Mouse (Mus musculus) right cerebral cortex, postnatal 36 days (tissue): Measurements from ENCODE around the gene Atl3.
A peak's percentile ranks its signal among the peaks of the same experiment; 100 is the strongest.

Experiments
- DNase-seq, 2 experiments: peaks; one replicate each; pipeline ENCODE4 v3.0.0; 2022; ENCODE audit warnings: low spot score in 2 of 2, mixed read lengths in 1 of 2

The Atl3 gene

DNA sequence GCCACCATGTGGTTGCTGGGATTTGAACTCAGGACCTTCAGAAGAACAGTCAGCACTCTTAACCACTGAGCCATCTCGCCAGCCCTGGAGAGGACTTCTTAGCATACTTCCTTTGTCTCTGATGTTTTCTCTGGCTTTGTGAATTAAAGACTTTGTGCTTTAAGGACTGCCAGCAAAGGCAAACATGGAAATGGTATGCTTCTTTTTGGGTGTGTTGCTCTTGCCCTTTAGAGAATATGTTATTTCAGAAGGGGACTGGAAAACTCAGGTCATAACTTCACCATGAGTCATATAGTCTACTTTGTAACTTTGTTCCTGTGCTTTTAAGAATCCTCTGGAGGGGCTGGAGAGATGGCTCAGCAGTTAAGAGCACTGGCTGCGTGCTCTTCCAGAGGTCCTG, 5.0 kb downstream of the Atl3 start:
- no peak for DNase-seq

DNA sequence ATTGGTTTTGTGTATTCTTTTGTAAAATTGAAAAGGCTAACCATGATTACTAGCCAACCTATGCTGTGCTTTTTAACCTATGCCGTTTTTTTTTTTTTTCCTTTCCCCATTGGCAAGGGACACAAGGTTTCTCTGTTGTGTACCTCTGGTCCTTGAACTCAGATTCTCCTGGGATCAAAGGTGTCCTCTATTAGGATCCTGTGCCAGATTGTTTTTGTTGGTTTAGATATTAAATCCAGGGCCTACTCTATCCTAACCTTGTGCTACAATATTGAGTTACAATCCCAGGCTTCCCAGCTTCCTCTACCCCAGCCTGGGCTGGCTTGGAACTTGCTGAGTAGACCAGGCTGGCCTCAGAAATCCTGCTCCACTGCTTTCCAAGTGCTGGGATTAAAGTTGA, 6.9 kb downstream of the Atl3 start:
- DNase-seq, result no peak

DNA sequence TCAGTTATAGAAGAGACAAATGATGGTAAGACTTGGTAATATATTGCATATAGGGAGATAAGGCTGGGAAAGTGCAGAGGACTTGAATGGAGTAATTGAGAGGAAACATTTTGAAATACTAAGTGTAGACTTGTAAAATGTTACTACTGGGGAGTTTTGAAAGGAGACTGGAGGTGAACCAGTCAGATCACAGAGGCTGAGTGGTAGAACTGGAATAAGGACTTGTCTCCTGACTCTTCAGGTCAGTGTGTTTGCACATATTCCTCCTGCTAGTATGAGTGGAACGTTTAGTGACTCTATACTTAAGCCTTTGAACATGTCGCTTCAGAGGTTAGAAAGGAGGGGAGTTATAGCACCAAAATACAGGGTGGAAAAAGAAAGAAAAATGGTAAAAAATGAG, 8.6 kb downstream of the Atl3 start:
- no peak for DNase-seq

- no peak for DNase-seq
Measured at GRCm38 (mm10) chr19:7506321-7506720, 12.5 kb downstream of the Atl3 start.

DNA sequence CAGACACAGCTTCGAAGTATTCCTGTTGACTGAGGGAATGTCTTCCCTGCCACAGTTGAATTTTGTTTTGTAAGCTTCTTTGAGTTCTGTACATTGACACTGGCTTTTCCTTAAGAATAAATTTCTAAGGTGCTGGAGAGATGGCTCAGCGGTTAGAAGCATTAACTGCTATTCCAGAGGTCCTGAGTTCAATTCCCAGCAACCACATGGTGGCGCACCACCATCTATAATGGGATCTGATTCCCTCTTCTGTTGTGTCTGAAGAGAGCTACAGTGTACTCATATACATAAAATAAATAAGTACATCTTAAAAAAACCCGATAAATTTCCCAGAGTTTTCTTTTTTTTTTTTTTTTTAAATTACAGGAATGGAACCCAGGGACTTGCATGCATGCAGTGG, 14.2 kb downstream of the Atl3 start:
- no peak for DNase-seq

DNA sequence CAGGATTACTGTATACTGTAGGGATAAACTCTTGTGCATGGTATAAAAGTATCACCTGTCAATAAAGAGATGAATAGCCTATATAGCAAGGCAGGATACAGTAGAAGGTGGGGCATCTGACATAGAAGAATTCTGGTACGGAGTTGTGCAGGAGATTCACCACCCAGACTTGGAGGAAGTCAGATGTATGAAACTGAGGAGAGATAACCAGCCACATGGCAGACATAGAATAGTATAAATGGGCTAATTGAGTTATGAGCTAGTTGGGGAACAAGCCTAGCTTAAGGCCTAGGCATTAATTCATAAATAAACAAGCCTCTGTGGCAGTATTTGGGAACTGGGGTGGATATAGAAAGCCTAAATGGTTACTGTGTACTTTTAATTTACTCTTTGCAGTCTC, 22.6 kb downstream of the Atl3 start:
- no peak for DNase-seq

- DNase-seq, result no peak
Measured at GRCm38 (mm10) chr19:7521619-7522018, 27.8 kb downstream of the Atl3 start.

DNA sequence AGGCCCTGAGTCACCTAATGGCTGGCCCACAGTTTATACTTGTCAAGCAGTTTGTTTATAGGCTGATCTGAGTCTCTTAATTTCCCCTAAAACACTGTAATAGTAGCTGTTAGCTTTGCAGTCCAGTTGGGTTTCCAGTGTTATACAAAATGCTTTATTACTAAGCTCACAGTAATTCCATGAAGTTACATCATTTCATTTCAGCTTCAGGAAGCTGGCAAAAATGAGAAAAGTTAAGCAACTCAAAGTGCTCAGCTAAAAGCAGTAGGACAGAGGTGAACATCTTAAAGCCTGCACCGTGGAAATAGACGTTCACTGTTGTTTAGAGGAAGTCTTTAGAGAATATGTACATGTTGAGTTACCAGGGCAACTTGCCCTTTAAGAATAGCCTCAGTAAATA, 29.0 kb downstream of the Atl3 start:
- DNase-seq, result no peak

- no peak for DNase-seq
Measured at GRCm38 (mm10) chr19:7523292-7523691, 29.5 kb downstream of the Atl3 start.

DNA sequence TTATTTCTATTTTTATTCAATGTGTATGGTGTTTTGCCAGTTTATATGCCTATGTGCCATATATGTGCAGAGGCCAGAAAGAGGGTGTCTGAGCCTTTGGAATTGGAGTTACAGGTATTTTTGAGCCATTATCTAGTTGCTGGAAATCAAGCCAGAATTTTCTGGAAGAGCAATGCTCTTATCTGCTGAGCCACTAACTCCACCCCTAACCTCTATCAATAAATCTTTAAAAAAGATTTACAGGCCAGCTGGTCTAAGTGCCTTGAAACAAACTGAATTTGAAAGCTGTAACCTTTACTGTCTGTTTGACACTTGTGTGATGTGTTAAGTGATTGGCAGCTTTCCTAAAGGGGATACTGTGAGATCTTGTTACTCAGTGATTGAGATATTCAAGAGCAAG, 29.9 kb downstream of the Atl3 start:
- DNase-seq, result no peak

DNA sequence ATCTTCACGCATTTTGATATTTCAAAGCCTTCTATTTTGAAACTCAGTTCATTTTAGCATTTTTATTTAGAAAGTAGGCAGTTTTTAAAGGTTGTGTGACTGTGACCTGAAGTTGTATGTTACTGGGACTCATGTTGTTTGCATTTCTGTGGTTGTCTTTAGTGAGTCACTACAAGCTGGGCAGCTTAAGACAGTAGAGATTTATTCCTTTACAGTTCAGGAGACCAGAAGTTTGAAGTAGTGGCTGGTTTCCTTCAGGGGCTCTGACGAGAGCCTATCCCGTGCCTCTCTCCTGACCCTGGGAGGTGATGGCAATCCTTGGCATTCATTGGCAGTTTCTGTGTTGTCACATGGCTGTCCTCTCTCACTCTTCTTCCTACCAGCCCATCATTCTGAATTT, 31.0 kb downstream of the Atl3 start:
- DNase-seq, result no peak

DNA sequence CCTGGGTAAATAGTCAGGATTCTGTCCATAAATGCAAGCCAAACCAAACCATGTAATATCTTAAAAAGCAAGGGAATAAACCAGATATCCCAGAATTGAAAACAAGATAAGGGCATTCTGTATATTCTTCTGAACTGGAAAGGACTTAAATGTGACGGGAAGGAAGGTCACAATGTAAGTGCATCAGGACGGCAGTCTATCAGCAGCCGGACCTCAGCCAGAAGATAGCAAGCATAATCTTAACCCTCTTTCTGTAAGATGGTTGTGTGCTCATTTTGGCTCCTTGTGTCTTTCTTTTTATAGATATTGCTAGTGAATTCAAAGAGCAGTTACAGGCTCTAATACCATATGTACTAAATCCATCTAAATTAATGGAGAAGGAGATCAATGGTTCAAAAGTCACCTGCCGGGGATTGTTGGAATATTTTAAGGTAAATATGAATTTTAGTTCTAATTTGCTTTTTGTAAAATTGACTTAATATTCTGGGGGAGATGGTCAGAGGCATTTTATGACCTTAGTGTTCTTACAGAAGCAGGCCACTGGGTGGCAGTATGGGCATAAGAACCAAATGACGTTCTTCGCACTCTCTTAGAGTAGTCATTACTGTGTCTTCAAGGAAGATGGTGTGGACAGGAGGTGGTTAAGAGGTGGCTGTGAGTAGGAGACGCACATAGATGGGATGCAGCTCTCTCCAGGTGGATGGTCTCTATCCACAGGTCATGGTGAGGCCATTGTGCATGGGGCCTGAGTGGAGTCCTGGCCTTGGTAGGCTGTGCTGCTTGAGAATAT, 35.0 kb downstream of the Atl3 start:
- peak; percentile 29 to 32 for DNase-seq

GRCm38 (mm10) chr19:7531906-7532305, 38.1 kb downstream of the Atl3 start:
- peak in 1 of 2 experiments; percentile 11 for DNase-seq

DNA sequence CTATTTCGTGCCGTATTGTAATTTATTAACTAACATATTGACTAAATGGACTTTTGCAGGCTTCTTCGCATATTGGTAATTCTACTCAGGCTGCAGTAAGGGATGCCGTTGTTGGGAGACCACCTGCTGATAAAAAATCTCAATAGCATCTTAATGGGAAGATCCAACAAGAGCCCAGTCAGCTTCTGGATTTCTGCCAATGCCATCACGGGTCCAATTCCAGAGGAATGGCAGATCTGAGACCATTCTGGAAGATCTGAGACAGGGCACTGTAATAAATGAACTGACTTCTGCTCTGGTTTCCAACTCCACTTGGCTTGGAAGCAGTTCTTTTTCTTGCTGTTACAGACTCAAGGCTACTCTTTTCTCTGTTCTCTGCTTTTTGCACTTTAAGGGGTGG, 40.1 kb downstream of the Atl3 start:
- DNase-seq, result no peak

GRCm38 (mm10) chr19:7548924-7549323, 55.1 kb downstream of the Atl3 start:
- DNase-seq, result no peak

DNA sequence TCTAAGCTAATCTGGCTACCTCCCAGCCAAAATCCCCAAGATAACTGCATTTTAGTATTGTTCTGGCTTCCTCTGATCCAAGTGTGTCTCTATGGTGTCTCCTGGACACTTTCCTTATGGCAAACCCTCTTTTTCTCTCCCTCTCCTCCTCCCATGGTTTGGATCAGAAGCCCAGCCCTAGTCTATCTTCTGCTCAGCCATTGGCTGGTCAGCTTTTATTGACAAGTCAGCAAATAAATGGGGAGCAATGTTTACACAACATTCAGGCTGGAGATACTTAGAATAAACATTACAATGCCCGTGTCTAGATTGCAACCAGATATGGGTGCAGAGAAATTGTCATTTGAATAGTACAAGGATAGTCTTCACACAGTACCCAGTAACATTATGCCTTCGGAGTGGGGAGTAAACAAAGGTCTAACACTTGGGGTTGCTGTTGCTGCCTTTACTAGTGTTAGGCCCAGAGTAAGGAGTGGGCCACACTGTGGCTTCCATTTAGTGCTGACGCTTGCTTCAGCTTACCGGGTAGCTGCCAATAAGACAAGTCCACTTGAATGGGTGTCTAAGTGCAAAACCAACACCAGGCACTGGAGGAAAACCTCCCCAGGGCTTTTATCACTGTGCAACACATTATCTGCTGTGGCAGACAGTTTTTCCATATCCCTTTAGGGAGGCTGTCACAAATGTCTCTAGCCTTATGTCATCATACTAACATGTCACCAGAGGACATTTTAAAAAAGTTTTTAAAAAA, 57.9 kb downstream of the Atl3 start:
- DNase-seq, result no peak

DNA sequence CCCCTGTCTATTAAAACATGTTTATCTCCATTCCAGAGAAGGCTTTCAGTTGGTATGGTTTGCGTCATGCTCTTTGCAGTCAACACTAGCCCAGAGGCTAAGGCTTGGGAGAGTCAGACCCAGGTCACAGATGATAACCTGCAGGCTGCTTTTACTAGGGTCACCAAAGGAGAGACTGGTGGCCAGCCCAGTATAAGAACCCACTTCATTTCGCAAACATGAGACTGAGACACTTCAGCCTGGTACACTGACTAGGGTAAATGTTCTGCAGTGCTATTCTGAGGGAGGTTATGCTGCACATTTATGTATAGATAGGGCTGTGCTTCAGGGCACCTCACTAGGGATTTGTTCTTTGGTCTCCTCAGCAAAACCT, 58.4 kb downstream of the Atl3 start:
- no peak for DNase-seq

DNA sequence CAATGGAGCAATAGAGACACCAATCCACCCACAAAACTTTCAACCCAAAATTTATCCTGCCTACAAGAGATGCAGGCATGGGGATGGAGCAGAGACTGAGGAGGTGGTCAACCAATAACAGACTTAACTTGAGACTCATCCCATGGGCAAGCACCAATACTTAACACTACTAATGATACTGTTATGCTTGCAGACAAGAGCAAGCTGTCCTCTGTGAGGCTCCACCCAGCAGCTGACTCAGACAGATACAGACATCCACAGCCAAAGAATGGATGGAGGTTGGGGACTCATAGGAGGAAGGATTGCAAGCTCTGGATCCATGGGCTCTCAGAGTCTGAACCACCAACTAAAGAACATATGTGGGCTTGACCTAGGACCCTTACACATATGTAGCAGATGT, 59.6 kb downstream of the Atl3 start:
- no peak for DNase-seq

DNA sequence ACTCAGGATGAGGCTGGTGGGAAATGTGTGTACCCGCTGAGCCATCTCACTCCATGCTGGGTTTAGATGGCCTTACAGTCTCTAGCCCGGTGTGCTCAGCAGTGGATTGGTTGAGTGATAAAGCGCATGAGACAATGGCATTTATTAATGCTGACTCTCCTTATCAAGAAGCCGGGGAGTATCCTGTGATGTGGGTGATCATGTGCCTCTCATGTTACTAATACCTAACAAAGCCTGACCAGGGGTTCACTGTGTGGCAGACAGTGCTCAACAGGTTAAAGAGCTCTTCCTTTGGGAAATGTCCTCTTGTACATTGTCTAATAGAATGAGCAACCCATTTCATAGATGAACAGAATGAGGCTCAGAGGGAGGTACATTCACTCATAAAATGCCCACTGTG, 61.0 kb downstream of the Atl3 start:
- DNase-seq, result no peak

- DNase-seq, result no peak
Measured at GRCm38 (mm10) chr19:7556641-7557040, 62.8 kb downstream of the Atl3 start.

DNA sequence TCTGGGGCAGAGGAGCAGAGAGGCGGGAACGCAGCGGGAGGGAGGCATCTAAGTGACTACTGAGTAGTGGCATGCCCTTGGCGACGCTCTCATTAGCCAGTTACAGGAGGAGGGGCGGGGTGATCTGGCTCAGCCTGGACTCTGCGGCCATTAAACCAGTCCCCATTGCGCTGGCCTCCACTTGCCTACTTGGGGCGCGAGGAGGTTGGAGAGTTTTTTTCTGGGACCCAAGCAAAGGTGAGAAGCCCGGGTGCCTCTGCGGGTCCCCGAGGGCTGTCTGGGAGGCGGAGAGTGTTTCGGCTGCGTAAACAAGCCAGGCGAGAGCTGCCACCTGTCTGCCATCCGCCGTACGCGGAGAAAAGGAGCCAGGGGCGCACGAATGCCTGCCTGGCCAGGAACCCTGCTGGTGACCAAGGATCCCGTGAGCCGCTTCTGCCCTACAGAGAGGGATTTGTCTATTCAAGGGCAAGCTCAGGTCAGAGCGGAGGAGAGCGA, 63.5 kb downstream of the Atl3 start, which contains the start of gene Pla2g16:
Gene Pla2g16, plus strand, starts transcription at position 132 of the 495 bp plus-strand sequence.
- DNase-seq, result peak in 1 of 2 experiments; percentile 29

DNA sequence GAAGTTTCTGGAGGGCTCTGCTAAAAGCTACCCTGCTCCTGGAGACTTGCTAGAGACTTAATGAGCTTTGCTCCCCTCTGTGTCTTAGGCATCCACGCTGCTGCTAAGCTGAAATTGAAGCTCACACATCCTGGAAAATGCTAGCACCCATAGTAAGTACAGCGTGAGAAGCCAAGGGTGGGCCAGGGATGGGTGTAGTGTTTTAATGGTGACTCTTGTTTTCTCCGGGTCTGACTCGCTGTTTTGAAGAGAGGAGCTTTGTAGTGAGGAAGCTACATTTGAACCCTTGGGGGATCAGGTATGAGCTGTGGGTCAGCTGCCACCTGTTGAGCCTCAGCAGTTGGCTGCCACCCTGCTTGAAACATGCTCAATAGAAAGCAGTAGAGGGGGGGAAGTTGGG, 64.0 kb downstream of the Atl3 start:
- no peak for DNase-seq

- DNase-seq, result no peak
Measured at GRCm38 (mm10) chr19:7558675-7559074, 64.8 kb downstream of the Atl3 start.
